Mouse (Mus musculus) forelimb bud, embryonic 11.5 days (tissue): Measurements from ENCODE around the gene Rpl24.
"Not testable (repeated sequence)": the region's sequence is repeated elsewhere in the genome, so short reads cannot be mapped to it uniquely, and the experiment has no call there.

Source experiments
- DNase-seq: peaks from one replicate; pipeline ENCODE4 v3.0.0-alpha.2; 2012; ENCODE audit warnings: low read depth, low spot score

The Rpl24 gene

DNA sequence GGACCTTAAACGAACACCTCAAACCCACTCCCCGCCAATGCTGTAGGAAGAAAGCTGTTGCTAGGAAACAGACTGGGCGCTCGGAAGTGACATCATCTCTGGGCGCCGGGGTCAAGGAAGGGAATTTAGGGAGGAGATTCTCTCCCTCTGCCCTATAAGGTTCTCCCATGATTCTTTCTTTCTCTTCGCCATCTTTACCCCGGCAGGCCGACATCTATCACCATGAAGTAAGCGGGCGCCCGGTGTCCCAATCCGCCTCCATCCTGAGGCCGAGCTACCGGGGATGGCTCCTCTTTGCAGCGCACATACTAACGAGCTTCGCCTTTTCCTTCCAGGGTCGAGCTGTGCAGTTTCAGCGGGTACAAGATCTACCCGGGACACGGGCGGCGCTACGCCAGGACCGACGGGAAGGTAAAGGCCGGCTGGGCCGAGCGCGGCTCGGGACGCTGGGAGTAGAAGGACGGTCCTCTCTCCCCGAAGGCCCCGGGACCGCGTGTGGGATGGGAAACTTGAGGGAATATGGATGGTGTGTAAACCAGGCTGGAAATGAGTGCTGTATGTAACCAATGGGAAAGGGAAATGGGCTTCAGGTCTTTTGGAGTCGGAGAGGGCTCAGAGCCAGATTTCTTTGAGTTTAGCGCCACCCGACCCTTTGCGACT lies at the start of gene Rpl24:
Gene Rpl24 (plus strand): TSS at position 64 of the 660 bp plus-strand sequence.
- peak; percentile 95 for DNase-seq

DNA sequence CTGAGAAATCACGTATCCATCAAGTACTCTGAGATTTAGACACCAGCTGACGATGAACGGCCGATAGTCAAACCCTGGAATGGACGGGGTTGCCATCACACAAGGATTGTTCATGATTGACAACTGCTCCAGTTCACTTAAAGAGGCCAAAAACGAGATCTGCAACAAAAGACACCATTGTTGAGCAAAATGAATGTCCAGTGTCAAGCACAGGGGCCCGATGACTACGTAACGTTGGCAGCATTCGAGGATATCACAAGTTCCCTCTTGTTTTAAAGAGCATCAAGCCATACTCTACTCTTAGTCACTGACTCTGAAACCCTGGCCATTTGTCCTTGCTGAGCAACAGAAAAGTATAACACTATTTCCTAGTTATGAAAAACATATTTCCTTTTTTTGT lies 44.0 kb upstream of the Rpl24 start:
- DNase-seq: no peak

DNA sequence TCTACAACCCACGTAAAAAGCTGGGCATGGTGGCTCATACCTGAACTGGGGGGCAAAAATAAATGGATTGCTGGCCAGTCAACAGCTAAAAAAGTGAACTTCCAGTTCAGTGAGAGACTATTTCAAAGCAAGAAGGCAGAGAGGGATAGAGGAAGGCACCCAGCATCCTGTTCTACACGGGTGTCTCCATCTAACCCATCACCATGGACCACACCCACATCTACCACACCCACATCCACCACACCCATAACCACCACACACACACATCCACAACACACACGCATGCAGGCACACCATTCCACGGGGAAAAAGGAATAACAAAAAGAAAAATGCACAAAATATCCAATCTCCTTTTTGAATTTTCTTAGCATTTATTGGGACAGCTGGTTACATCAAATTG lies 42.1 kb upstream of the Rpl24 start:
- DNase-seq: no peak

DNA sequence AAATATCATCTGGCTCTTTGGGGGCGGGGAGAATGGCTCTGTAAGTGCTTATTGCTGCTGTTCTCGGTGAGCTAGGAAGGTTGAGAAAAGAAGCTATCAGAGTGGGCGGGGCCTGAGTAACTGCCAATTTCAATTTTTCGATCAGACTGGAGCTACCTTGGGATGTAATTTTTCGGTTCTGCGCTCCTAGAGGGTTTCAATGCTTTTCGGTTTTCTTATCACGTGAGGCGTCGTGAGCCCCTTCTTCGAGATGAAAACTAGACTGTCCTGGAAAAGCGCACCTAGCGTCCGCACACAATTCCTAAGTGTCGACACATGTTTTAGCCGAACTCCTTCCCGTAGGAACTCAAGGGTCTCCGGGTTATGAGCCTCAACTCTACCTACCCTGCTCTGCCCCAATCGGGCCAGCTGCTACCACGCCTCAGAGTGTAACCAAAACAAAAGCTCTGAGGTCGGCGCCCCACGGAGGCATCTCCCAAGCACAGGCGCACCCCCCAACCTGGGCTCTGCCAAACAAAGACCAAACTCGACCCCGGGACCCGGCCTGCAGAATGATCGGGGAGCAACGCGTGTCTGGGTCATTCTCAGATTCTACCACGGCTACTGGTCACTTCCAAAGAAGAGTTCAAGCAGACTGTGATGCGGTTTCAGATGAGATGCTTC lies 32.3 kb upstream of the Rpl24 start:
- peak; percentile 33 for DNase-seq

DNA sequence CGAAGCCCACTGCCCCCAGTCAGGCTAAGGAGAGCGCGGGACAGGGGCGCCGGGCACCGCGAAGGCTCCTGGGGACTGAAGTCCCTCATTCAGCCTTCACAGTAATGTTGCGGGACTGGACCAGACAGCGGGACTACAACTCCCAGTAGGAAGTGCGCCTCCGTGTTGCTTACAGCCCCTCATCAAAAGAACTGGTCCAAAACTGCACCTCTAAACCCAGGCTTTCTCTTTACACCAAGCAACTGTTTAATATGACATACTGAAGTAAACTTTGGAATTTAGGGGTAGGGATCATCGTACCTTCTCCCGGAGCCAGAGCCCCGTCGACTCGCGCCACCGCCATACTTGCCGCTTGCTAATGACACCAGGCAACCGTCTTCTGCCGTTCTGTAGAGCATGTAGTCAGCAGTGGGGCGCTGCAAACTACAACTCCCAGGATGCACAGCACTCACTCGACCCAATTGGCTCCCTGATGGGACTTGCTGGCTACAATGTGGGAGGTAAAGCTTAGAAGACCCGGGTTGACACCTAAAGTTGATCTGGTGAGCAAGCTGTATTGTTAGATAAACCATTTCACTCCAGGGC lies 31.5 kb upstream of the Rpl24 start, which contains the start of gene Cep97:
Gene Cep97 (minus strand): TSS at position 403 of the 585 bp plus-strand sequence.
- peak; percentile 91 for DNase-seq

DNA sequence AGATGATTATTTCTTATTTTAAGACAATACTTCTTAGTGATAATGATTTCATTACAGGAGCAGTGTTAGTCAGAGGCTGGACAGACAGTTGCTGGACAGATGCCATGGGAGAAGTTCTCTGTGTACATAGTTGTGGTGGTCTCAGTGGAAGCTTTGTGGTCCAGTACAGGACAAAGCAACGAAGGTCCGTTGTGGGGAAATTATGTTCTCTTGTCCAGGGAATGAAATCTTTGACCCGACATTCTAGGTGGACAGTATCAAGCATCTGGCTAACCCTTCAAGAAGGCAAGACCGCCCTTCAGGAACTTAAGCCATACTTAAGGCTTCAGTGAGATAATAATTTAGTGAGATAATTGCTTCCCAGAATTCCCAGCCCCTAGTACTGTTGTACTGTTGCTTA lies 27.3 kb upstream of the Rpl24 start:
- DNase-seq: no peak

DNA sequence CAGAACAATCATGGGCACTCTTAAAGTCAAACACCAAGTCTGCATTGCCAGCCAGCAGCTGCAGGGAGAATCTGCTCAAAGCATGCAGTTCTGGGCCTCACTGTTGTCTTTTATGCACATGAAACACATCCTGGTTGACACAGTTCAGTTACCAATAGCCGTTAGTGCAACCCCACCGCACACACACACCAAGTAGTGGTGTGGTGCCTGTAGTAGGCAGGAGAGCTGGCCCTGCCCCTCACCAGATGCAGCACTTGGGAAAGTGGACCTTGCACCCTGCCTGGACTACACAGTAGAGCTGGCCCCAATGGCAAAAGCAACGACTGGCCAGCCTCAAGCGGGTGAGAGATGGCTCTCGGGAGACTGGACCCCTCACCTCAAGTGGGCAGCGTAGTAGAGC lies 26.4 kb upstream of the Rpl24 start:
- DNase-seq: no peak

DNA sequence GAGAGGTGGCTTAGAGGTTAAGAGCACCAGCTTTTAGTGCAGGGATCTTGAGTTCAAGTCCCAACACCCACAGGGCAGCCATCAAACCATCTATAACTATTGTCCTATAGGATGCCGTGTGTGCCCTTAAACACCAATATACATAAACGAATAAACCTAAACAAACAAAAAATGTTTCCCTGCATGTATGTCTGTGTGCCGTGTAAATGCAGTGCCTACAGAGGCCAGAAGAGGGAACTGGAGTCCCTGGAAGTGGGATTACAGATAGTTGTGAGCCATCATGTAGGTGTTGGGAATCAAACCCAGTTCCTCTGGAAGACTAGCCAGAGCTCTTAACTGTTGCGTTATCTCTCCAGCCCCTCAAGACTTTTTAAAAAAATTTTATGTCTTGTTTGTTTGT lies 25.3 kb upstream of the Rpl24 start:
- no peak for DNase-seq

DNA sequence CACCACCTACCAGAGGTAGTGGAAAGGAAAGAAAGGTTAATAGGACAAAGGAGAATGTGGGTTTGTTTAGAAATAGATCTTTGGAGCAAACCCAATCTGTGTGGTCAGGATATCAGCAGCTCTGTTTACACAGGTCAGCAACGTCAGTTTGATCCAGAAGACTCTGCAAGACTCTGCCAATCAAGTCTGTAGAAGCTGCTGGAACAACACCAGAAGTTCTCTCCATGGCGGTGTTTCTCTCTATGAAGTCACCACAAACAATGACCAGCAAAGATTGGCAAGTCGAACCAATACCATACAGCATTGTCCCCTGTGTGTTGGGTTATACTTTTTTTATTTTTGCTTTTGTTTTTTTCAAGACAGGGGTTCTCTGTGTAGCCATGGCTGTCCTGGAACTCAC lies 18.8 kb upstream of the Rpl24 start:
- no peak for DNase-seq

DNA sequence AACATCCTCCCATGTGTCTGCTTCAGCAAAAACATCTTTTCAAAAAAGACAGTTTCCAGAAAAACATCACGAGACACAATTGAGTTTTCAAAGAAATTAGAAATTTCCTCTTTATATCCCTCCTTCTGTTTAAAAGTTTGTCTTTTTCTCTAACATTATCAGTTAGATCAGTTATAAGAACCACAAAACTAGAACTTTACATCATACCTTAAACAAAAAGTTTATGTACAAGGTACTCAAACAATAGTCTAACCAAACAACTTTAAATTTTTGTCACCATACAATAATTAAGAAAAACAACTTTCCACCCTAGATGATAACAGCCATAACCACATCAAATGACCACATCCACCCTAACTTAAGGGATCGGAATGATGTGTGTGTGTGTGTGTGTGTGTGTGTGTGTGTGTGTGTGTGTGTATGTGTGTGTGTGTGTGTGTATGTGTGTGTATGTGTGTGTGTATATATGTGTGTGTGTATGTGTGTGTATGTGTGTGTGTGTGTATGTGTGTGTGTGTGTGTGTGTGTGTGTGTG lies 18.1 kb upstream of the Rpl24 start:
- DNase-seq: not testable (repeated sequence)

DNA sequence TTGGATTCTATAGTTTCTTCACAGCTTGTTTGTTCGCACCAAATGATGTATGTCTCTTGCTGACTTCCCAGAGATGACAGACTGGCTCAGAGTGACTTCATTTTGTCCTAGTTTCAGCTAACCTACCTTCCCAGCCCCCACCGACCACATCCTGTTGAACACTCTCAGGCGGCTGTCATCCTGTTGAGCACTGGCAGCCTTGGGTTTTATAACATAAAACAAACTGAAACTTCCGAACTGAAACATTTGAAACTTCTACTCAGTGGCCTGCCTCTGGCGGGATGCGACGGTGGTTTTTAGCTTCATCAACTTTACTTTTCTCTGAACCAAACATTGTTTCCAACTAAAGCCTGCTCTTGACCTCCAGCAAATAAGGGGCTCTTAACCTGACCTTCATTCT lies 17.1 kb upstream of the Rpl24 start:
- no peak for DNase-seq

DNA sequence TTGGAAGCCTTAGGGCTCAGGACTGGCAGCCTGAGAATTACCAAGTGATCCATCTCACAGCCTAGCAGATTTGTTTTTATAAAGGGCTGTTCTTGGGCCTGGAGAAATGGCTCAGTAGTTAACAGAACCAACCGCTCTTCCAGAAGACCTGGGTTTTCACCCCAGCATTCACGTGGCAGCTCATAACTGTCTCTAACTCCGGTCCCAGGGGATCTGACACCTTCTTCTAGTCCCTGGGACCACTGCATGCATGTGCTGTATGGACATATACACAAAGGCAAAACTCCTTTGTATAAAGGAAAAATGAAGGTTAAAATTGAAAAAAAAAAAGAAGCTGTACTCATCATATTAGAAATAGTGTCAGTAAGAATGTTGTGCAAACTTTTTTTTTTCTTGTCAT lies 15.6 kb upstream of the Rpl24 start:
- no peak for DNase-seq

DNA sequence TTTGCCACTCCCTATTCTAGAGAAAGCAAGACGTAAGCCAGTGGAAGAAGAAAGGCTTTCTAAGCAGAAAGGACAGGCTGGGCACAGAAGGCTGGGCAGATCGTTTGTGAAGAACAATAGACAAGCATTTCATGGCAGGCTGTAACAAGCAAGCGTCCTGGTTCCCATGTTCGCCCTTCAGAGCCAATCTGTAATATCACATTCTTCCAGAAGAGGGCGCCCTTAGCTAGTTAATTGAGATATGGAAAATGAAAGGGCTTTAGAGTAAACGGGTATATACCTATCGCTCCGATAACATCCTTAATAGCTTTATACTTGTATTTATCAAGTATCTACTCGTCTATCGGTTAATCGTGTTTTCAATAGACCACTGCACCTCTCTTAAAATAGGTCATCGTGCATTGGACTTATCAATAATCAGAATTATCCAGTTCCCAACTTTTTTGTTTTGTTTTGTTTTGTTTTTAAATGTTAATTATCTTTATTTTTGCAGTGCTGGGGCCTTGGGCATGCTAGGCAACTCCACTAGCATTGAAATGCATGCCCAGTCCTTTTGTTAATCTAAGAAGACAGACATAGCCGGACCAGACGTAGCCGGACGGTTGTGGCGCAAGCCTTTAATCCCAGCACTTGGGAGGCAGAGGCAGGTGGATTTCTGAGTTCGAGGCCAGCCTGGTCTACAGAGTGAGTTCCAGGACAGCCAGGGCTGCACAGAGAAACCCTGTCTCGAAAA lies 15.0 kb upstream of the Rpl24 start:
- peak; percentile 86 for DNase-seq

DNA sequence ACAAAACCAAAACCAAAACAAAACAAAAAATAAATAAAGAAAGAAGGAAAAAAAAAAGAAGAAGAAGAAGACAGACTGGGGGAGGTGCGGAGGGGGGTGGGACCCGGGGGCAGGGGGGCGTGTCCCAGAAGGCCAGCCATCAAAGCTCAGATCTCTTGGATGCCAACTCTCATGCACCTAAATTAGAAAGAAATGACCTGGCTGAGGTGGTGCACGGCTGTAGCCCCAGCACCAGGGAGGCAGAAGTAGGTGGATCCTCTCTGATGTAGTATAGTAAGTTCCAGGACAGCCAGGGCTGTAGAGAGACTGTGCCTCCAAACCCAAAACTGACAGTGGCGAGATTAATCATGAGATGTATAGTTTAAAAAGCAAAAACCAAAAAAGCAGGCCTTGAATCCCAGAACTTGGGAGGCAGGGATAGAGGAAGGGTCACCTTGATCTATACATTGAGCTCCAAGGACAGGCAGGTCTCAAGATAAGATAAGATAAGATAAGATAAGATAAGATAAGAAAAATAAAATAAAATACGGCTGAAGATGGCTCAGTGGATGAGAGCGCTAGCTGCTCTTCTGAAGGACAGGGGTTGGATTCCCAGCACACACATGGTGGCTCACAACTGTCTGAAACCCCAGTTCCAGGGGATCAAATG lies 14.3 kb upstream of the Rpl24 start:
- DNase-seq: no peak

DNA sequence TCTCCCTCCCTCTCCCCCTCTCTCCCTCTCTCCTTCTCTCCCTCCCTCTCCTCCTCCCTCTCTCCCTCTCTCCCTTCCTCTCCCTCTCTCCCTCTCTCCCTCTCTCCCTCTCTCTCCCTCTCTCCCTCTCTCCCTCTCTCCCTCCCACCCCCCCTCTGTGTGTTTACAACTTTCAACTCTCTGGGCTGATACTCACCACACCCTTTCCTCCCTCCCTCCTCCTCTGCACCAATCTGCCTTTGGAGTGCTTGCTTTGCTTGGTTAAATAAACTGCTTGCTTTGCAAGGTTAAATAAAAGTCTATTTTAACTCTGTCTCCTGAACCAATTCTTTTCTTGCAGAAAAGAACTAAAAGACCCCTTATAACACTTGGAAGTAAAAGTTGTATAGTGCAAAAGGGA lies 13.3 kb upstream of the Rpl24 start:
- DNase-seq: no peak

DNA sequence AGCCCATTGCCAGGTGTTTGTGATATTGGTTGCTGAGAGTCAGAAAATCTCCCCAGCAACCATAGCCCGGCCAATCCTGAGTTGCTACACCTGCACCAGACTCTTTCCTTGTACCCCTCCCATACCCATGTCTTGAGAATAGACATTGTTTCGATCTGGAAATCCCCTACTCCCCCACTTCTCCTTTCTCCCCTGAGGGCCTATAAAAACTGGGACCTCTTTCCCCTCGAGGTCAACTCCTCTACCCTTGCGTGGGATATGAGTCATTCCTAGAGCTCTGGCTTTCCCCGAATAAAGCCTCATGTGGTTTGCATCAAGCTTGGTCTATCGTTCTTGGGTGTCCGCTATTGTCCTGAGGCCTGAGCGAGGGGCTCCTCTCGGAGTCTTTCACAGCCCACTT lies 11.9 kb upstream of the Rpl24 start:
- not testable (repeated sequence) for DNase-seq

DNA sequence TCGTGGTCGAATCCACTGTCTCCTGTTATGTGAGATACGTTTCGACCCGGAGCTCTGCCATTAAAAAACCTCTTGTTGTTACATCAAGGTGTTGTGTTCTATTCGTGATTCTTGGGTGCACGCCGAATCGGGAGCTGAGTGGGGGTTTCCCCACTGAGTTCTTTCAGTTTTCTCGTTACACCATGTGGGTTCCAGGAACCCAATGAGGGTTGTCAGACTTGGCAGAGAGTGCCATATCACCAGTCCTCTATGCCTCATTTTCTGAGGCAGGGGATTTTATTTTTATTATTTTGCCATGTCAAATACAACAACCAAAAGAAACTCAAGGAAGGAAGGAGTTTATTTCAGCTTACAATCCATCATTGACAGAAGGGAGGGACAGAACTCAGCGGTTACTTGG lies 3.0 kb upstream of the Rpl24 start:
- not testable (repeated sequence) for DNase-seq

DNA sequence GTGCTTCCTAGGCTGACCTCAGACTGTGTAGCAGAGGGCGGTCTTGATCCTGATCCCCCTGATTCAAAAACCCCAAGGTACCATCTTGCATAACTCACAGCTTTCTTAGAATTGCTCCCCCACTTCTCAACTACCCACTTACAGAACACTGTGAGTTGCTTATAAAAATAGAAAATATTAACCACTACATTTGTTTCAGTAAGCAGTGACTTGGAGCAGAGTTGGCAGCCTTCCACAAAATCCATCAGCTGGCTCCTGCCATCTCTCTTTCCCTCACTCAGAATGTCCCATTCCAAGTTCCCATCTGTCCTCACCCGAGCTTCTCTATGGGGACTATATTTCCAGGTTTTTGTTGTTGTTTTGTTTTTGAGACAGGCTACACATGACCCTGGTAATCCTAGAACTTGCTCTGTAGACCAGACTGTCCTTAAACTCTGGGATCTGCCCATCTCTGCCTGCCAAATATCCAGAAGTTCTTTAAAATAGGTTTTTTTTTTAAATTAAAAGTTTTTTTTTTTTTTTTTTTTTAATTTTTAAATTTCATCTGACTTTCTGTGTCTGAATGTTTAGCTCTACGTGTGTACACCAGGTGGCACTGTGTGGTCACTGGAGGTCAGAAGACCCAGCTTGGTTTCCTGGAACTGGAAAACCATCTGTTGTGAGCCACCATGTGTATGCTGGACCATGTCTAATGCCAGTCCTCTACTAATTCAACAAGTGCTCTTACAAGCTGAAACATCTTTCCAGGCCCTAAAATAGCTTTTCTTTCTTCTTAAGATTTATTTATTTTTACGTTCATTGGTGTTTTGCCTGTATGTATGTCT lies 1.7 kb upstream of the Rpl24 start:
- DNase-seq: peak; percentile 42

DNA sequence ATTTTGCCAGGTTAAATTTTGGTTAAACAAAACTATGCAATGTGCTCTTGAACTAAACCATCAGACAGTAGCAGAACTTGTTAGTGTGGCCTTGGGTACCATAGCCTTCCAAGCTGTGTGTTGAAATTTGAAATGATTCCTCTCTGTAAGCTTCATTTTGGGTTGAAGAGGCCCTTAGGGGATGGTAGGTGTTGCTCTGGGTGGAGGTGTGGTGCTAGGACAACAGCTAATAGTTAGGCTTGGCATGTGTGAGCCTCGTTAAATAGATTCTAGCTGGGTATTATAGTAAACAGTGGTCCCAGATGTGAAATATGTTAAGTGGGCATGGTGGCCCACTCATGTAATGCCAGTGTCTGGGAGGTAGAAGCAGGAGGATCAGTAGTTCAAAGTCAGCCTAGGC lies 1.1 kb downstream of the Rpl24 start:
- no peak for DNase-seq

DNA sequence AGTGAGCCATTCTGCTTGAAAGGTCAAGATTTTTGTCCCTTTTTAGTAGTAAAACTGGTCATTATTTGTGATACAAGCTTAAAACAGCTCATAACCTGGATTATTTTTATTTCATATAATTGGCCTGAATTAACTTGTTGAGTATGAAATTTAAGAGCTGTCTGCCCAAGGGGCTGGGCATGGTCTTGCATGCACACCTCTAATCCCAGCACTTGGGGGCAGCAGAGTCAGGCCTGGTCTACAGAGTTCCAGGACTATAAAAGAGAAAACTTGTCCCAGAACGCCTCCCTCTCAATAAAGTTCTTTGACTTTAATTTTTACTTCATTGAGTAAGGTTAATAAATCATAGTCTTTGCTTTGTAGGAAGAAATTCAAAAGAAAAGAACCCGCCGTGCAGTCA lies 3.1 kb downstream of the Rpl24 start:
- DNase-seq: peak; percentile 42

DNA sequence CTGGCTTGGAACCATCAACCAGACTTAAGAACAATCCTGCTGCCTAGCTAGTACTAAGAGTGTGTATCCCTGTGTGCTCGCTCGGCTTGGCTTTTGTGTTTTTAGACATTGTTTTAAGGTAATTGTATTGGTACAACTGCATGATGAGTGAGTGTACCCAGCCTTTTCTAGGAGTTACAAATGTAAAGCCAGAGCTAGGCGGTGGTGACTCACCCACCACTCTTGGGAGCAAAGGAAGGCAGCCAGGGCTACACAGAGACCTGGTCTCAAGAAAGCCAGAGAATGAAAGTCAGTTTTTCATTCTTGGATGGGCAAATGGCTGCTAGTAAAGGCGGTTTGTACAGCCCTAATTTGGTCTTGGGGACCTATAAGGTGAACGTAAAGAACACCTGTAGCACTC lies 4.3 kb downstream of the Rpl24 start:
- no peak for DNase-seq
